Mouse (Mus musculus): ENCODE results near the gene Cep350.

Gene Cep350

DNA sequence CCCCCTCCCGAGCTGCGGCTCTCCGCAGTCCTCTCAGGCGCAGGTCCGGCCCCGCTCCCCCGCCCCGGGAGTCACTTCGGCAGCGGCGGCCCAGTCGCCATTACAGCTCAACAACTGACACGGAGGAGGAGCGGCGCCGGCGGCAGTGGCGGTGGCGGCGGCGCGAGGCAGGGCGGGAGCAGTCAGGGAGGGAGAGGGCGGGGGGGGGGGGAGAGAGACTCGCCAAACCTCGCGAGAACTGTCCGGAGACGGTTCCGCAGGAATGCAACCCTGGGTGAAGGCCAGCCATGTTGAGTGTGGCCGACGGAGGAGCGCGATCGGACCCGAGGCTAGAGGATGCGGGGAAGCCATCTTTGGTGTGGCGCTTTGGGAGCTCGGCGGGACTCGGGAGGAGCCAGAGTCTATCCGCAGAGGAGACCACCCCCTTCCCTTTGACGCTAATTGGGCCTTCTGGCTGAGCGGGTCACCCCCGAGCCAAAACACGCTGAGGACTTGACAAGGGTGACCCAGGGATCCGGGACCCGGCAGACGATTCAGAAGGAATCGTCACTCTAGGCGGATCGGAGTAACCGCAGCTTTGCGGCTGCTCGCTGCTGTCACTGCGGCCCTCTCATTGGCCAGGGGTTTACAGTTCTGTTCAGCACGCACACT is at the start of gene Cep350:
Gene Cep350, minus strand, starts transcription at position 188 of the 651 bp plus-strand sequence.
- peak; percentile 98 for DNase-seq (ENCODE audit: low read depth, low spot score)

DNA sequence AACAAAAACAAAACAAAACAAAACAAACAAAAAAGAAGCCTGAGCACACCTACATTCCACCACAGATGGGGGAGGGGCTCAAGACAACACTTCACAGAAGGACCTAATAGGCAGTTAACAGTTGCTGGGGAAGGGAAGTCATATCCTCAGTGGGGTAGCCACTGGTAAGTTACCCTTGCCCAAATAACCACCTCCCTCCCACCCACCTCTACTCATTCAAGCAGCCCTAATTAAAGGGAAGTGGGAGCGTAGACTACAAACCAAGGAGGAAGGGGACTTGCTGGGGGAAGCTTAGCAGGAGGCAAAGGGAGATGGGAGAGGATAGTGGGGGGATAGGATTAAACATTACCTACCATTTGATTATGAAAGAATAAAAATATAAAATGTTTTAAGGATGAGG is 47.3 kb upstream of the Cep350 start:
- DNase-seq (ENCODE audit: low read depth, low spot score) = no peak

DNA sequence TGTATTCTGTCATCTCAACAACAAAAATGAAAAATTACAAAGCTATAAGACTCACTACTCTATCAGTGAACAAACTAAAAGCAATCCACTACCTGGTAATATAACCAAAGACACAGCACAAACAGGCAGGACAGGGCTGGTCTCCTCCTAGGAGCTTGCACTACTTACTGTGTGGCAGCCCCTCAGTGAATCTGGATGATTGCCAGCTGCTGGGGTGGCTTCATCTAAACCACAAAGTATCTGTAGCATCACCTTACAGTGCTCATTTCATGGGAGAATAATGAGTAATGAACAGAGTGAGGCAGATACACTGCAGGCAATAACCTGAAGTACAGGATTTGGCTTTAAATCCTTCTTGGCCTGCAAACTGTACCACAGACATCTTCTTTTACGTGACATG is 46.7 kb upstream of the Cep350 start:
- DNase-seq (ENCODE audit: low read depth, low spot score) = no peak

DNA sequence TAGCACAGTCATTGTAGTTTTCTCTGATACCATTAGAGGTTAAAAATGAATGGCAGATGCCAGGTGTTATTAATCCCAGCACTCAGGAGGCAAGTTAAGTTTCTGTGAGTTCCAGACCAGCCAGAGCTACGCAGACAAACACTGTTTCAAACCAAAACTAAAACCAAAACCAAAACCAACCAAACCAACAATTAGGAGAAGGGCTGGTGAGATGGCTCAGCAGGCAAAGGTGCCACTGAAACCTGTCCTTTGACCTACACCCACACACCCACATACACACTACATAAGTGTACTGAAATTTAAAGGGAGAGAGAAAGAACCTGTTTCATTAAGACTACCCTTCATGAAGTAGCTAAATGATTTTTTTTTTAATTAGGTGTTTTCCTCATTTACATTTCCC is 35.9 kb upstream of the Cep350 start:
- peak; percentile 44 for DNase-seq (ENCODE audit: low read depth, low spot score)

DNA sequence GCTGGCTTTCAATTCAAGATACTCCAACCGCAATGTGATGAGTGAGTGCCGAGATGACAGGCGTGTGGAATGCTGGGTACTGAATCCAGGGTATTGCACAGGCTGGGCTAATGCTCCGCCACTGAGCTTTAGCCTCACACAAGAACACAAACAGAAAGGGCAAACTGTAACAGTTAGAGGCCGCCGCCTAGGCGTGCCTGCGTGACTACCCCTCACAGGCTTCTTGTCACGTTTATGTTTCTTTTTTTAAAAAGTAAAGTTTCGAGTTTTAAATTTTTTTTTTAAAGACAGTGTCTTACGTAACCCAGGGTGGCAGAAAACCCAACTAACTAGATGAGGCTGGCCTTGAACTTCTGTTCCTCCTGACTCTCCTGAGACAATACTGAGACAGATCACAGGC is 32.9 kb upstream of the Cep350 start:
- no peak for DNase-seq (ENCODE audit: low read depth, low spot score)

DNA sequence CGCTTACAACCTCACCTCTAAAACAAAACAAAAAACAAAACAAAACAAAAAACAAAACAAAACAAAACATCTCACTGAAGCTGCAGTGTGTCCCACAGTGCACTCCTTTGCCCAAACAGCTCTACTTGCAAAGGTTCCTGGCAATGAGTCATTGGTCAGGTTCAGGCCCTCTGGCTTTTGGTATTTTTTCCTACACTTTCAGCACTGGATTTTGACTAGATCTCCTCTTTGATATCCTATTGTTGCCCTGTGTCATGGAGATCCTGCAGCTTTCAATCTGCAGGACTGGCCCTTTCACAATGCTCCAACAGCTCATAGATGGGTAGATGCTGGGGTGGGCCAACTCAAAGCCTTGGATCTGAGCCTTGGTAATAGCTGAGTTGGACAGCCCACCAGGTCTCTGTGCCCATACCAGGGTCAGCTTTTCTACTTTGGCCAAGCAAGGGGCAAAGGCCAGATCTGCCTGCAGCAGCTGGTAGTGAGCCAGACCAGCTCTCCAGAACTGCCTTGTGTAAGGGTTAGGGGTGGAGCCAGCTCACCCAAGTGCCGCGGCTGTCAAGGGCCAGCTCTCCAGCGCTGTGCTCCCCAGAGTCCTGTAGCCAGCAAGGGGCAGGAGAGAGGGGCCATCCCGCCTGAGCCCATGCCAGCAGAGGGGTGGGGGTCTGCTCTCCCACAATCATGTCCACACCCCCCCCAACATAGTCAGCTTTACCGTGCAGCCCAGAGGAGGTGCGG is 30.3 kb upstream of the Cep350 start:
- no peak for DNase-seq (ENCODE audit: low read depth, low spot score)

DNA sequence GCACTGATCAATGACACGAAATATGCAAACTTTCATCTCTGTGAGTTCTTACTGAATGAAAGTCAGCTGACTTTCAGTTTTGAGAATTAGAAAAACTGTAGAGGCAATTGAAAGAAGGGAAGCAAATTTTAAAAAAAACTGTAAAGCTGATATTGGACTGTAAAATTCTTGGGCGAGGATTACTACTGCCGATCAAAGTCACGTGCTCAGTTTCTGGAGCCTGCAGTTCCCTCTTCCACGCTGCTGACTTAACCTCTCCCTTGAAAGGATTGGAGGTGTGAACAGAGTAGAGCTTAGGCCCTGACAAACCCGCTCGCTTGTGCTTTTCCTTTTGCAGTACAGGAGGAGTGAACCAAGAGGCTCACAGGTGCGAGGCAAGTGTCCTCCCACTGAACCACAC is 29.3 kb upstream of the Cep350 start:
- no peak for DNase-seq (ENCODE audit: low read depth, low spot score)

DNA sequence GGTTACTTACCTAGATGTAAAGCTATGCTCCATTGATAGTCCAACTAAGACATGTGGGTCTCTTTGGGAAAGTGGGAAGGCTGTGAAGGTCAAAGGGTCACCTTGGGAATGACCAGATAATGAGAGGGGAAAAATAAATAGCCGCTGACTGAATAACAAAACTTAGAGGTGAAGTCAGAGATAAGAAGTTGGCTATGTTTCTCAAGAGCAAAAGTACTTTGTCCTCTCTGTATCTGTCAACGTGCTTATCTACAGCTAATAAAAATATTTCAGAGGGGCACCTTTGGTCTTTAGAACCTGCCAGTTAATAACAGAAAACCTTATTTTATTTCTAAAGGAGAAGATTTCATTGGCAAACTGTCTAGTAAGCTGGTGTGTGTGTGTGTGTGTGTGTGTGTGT is 22.6 kb upstream of the Cep350 start:
- DNase-seq (ENCODE audit: low read depth, low spot score) = no peak

DNA sequence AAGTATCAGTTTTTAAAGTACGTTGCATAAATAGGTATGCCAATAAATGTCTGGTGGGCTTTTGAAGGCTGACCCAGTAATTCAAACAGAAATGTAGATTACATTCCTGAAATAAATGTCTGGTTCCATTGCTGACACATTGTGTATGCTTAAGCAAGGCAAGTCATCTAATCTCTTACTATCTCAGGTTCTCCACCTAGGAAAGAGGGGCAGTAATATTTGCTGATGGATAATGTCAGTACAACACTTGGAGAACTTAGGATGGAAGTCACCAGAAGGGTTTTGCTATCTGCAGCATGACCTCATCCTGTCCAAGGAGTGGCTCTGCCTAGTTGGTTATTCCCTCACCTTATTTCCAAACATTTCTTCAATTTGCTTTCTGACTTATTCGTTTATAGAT is 21.5 kb upstream of the Cep350 start:
- DNase-seq (ENCODE audit: low read depth, low spot score) = no peak

DNA sequence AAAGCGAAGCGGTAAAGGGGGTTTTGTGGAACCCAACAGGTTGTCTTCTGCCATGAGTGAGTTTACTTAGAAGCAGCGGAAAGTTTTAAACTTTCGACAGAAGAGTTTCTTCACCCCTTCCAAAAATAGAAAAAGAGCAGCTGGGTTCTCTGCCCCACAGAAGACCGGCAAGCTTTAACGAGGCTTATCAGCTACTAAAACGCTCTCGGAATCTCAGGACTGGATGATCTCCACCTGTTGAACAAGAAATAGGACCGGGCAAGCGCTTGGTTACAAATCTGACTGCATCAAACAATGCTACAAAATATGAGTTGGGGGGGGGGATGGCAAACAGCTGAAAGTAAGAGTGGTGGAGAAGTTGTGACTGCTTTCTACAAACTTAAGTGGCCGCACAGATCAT is 17.3 kb upstream of the Cep350 start:
- no peak for DNase-seq (ENCODE audit: low read depth, low spot score)

DNA sequence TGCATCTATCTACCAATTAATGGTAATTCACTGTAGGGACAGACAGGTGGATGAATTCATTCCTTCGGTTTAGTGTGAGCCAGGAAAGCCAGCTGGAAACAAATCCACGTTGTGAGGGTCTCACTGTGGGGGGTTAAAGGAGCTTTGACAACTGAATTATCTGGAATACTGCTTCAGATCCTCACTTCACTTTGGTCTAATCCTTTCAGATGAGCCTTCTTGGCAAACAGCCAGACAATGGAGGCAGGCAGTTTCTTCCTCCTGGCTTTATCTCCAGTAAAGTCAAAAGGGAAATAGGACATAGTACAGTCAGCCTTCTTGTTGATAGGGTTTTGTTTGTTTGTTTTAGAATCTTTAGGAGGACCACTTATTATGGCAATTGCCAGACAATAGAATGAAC is 16.3 kb upstream of the Cep350 start:
- DNase-seq (ENCODE audit: low read depth, low spot score) = no peak

DNA sequence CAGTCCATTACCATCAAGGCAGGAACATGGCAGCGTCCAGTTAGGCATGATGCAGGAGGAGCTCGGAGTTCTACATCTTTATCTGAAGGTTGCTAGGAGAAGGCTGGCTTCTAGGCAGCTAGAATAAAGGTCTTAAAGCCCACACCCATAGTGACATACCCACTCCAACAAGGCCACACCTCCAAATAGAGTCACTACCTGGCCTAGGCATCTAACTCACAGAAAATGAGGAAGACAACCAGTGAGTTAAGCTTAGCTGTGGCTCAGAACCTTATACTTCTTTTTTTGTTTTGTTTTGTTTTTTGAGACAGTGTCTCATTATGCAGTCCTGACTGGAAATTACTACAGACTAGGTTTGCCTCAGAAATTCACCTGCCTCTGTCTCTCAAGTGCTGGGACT is 14.6 kb upstream of the Cep350 start:
- no peak for DNase-seq (ENCODE audit: low read depth, low spot score)

DNA sequence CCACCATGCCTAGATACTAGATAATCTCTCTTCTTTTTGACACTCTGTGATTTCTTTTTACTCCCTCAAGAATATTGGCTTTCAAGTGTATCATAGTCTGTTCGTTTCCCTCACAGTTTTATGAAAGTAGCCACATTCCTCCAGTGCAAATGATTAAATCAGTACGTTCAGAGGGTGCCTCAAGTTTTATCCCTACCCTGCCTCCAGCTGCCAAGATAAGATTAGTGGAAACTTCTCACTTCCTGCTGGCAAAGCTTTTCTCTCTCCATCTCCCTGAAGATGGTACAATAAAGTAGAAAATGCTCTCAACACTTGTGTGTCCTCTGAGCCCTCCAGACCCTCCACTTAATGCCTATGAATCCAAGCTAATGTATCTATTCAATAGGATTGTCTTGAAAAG is 1.9 kb upstream of the Cep350 start:
- no peak for DNase-seq (ENCODE audit: low read depth, low spot score)

DNA sequence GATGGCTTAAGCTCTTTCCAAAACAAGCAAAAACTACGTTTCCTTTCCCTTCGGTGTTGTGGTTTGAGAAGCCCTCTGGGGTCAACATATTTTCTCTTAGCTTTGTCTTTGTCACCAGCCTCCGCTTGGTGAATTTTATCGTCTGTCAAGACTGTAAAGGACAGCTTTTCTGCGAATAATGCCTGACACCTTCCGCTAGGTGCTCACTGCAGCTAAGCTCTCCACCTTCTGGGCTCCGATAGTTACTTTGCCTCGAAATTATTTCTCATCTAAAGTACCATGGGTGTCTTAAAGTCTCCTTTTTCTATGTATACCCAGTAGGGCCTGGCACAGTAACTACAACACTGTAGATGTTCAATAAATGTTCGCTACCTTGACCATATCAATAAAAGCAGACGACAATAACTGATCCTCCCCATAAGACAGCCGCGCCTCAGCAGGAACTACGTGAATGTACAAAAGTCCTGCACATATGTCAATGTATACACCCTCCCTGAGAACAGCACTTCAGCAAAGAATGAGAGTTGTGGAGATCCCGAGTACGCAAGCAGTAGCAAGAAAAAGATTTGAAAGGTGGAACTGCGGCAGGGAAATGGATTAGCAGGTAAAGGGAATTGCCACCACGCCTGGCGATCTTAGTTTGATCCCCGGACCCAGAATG is 794 bp upstream of the Cep350 start:
- no peak for DNase-seq (ENCODE audit: low read depth, low spot score)

DNA sequence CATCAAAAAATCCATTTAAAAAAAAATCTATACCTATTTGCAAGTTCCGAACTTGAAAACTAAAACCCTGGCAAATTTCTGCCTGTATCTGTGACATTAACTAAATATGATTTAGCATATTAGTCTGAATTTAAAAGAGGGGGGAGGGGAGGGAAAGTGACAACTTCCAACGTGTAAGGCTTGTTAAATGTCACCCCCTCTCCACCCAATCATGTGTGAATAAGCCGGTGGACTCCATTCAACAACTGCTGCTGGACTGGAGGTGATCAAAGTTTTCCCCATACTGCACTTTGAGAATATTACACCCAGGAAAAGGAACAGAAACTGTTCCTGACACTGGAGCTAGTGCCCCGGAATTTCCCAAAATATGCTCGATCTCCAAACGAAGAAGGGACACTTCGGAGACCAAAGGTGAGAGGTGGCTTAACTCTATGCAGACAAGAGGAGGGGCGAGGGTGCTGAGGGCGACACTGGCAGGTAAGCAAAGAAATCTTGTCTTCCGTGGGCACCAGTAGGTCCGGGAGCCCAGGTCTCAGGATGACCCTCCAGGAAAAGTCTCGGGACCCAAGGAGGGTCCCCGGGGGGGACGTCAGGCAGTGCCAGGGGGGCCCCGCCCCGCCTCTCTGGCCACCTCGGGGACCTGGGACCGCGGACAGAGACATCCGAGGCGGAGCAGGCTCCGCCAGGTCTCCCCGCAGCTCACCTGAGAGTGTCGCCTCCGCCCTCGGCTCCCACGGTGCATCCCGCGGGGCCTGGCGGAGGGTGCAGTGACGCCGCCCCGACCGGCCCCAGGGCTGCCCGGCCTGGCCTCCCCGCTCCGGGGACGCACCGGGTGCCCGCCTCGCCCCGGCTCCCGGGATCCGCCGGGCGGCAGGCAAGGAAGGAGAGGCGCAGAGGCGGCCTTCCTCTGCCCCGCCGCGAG is 648 bp downstream of the Cep350 start:
- peak; percentile 36 for DNase-seq (ENCODE audit: low read depth, low spot score)

DNA sequence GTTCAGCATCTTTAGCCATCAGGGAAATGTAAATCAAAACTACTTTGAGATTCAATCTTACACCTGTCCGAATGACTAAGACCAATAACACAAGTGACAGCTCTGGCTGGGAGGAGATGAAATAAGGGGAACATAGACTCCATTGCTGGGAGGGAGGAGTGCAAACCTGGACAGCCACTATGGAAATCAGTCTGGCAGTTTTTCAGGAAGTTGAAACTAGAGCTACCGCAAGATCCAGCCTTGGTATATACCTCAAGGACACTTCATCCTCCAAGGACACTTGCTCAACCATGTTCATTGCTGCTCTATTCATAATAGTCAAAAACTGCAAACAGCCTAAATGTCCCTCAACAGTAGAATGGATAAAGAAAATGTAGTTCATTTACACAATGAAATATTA is 23.9 kb downstream of the Cep350 start:
- DNase-seq (ENCODE audit: low read depth, low spot score) = no peak

DNA sequence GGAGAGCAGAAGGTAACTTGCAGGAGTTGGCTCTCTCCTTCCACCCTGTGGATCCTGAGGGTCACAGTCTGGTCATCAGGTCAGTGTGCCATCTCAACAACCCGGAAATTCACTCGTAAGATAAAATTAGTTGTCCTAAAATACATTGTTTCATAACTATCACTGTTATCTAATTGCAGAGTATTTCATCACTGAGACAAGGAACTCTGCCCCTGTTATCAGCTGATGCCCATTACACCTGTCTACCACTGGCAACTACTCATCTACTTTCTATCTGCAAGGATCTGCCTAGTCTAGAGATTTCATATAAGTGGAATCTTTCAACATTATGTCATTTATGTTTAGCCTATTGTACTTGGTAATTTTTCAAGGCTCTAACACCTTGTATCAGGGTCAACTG is 28.7 kb downstream of the Cep350 start:
- DNase-seq (ENCODE audit: low read depth, low spot score) = no peak

DNA sequence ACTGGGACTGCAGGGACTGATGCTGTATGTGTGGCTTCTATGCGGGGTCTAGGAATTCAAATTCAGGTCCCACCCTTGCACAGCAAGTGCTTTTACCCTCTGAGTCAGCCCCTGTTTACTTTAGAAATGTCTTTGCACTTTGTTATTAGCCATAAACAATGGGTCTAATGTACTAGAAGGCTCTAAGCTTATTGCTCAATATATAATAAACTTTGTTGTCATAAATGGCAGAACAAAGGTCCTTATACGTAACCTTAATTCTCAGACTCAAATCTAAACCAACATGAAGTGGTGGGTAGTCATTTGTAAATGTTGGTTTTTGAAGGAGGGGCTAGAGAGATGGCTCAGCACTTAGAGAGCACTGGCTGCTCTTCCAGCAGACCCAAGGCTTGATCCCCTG is 35.6 kb downstream of the Cep350 start:
- no peak for DNase-seq (ENCODE audit: low read depth, low spot score)

DNA sequence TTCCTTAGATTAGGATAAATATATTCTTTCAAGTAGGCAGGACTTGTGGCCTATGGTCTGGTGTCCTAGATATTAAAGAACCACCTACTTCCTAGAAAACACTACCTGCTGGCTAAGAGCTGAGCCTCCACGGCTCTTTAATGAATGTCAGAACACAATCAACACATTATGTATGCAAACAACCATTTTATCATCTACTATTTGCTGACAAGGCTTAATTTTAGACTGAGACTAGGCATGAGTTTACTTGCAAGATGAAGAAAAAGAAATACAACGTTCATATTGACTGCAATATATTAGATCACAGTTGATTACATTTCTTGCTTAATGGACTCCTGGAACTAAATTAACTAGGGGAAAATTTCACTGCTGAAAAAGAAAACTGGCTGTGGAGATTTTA is 38.4 kb downstream of the Cep350 start:
- no peak for DNase-seq (ENCODE audit: low read depth, low spot score)

DNA sequence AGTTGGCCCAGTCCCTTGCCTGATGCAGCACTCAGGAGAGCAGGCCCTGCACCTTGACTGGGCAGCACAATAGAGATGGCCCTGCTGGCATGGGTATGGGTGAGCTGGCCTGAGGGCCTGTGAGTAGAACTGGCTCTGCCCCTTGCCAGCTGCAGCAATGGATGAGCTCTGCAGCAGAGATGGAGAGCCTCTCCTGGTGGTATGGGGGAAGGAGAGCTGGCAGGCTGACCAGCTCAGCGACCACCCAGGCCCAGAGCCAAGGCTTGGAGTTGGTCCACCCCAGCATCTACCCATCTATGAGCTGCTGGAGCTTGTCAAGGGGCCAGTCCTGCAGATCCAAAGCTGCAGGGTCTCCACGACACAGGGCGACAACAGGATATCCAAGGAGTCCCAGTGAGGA is 69.5 kb downstream of the Cep350 start:
- DNase-seq (ENCODE audit: low read depth, low spot score) = no peak

DNA sequence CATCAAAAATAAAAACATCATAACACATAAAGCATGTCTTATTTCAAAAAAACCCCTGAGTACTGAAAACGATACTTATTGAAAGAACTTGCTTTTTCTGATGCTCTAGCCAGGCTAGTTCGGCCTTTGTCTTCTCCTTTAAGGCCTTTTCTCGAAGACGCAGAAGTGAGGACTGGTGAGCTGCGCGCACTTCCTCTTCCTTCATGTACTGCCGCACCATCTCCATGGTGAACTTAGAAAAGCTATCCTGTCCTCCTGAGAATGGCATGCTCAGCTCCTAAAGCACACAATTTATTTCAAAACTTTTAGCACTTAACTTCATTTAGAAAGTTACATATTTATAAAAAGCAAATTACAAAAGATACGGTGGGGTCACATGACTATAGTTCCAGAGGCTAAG is 71.7 kb downstream of the Cep350 start:
- no peak for DNase-seq (ENCODE audit: low read depth, low spot score)

DNA sequence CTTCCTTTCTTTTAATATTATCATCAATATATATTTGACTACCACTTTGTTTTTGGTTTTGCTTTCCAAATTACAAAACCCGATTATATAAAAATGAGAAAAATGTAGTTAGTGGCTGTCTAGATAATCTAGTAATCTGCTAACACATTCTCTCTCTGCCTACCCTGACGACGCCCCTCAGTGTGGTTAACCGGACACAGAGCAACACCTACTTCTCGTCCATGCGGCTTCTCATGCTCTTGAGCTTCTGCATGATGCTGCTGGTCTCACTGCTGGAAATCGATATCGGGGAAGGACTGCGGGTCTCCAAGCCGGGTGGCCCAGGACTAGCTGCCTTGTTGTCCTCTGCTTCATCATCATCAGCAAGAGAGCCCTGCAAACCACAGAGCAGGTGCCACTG is 78.7 kb downstream of the Cep350 start:
- DNase-seq (ENCODE audit: low read depth, low spot score) = no peak

Measured in CD4-positive, CD25-positive, alpha-beta regulatory T cell, adult 2 months (primary cell).